Mouse (Mus musculus) forebrain, embryonic 15.5 days (tissue): Measurements from ENCODE around the gene Golgb1. TPM values are rescaled to one million over a fixed set of nuclear protein-coding genes. Genes with fewer than 3 reads are reported as not detected.
"Not testable (repeated sequence)": the region's sequence is repeated elsewhere in the genome, so short reads cannot be mapped to it uniquely, and the experiment has no call there.

Source experiments
- ATAC-seq: fragments of 200-750 bp; cut with Nextera tagmentation; replicated peaks from 2 replicates; pipeline ENCODE4 v1.8.0; 2017; ENCODE audit warnings: mild to moderate bottlenecking, moderate TSS enrichment, moderate library complexity
- H3K27ac ChIP-seq: fragments of 300-500 bp; sonication (generic); replicated peaks from 2 replicates; pipeline ENCODE4 v1.5.1; 2015; ENCODE audit warnings: mild to moderate bottlenecking, inconsistent platforms
- H3K27me3 ChIP-seq: fragments of 300-500 bp; sonication (generic); 2 replicates; pipeline ENCODE4 v1.6.1; 2015; ENCODE audit warnings: inconsistent platforms
- H3K36me3 ChIP-seq: fragments of 300-500 bp; sonication (generic); 2 replicates; pipeline ENCODE4 v1.6.1; 2015; ENCODE audit warnings: mild to moderate bottlenecking, inconsistent platforms
- H3K4me1 ChIP-seq: fragments of 300-500 bp; sonication (generic); 2 replicates; pipeline ENCODE4 v1.6.1; 2015; ENCODE audit warnings: inconsistent platforms
- H3K4me2 ChIP-seq: fragments of 300-500 bp; sonication (generic); replicated peaks from 2 replicates; pipeline ENCODE4 v1.6.1; 2015; ENCODE audit warnings: mild to moderate bottlenecking, inconsistent platforms
- H3K4me3 ChIP-seq: fragments of 300-500 bp; sonication (generic); 2 replicates; pipeline ENCODE4 v1.5.1; 2015; ENCODE audit warnings: mild to moderate bottlenecking, inconsistent platforms
- H3K9ac ChIP-seq: fragments of 300-500 bp; sonication (generic); replicated peaks from 2 replicates; pipeline ENCODE4 v1.6.1; 2015; ENCODE audit warnings: mild to moderate bottlenecking, inconsistent platforms
- H3K9me3 ChIP-seq: fragments of 300-500 bp; sonication (generic); 2 replicates; pipeline ENCODE4 v1.6.1; 2016; ENCODE audit warnings: inconsistent platforms
- WGBS: fragments of 180-500 bp; shearing (Covaris S2); methylation state at CpG from one replicate; pipeline ENCODE4 v1.1.7; 2015; ENCODE audit warnings: mixed read lengths; 5-methylcytosine and 5-hydroxymethylcytosine counted together
- polyA plus RNA-seq: library from polyadenylated mRNA; unstranded; fragments of >200 nt; fragmentation: Nextera tagmentation; extraction: Ambion mirVana; gene quantifications from 2 replicates; pipeline ENCODE4 v1.2.1, GENCODE M21; 2015

Golgb1 gene
- polyA plus RNA-seq, result 91.9 and 92.1 TPM in 2 replicates

GRCm38 (mm10) chr16:36874583-36875275 is at the start of gene Golgb1, which contains the start of gene Eaf2:
Gene Golgb1, plus strand, starts transcription at chr16:36875140.
Gene Eaf2, minus strand, starts transcription at chr16:36875003.
- ATAC-seq, result peak; percentile 100
- Histone ChIP-seq H3K4me1 (peaks cover 23% of the 10 kb centered on the region), H3K9ac (peak within 1 kb of the TSS; percentile 83), H3K4me3 (peak within 1 kb of the TSS; percentile 79), H3K27ac (peak within 1 kb of the TSS; percentile 88), H3K4me2 (peak within 1 kb of the TSS; percentile 82), H3K9me3 (no peaks in the 10 kb centered on the region), H3K27me3 (no peaks in the 10 kb centered on the region), H3K36me3 (peaks cover 14% of the 10 kb centered on the region; the same call in 1 of the 2 replicates)
- WGBS, result 0% methylated on average over 43 of the region's 43 CpGs

- Histone ChIP-seq H3K36me3 (peaks cover 7% of the 10 kb centered on the region; the same call in 1 of the 2 replicates), H3K9ac (peak overlapping the region; percentile 97; the same call in 1 of the 2 replicates), H3K27me3 (no peaks in the 10 kb centered on the region), H3K27ac (no peak overlapping the region), H3K9me3 (no peaks in the 10 kb centered on the region), H3K4me3 (peak overlapping the region; percentile 96), H3K4me1 (peaks cover 24% of the 10 kb centered on the region), H3K4me2 (peak overlapping the region; percentile 81)
- no peak; the same call in 1 of the 2 replicates for ATAC-seq
- WGBS, result 4% methylated on average over 11 of the region's 11 CpGs
Measured at GRCm38 (mm10) chr16:36827611-36828053, 47.3 kb upstream of the Golgb1 start.

GRCm38 (mm10) chr16:36828054-36828786 is 46.7 kb upstream of the Golgb1 start, which contains the start of gene Iqcb1:
Gene Iqcb1, plus strand, starts transcription at chr16:36828385.
- ATAC-seq, result peak; percentile 99
- Histone ChIP-seq H3K27ac (peak within 1 kb of the TSS; percentile 75), H3K36me3 (peaks cover 7% of the 10 kb centered on the region; the same call in 1 of the 2 replicates), H3K27me3 (no peaks in the 10 kb centered on the region), H3K9ac (peak within 1 kb of the TSS; percentile 97), H3K4me1 (peaks cover 24% of the 10 kb centered on the region), H3K4me3 (peak within 1 kb of the TSS; percentile 96), H3K9me3 (no peaks in the 10 kb centered on the region), H3K4me2 (peak within 1 kb of the TSS; percentile 81)
- WGBS, result under 1% methylated on average over 63 of the region's 64 CpGs

- Histone ChIP-seq H3K27me3 (no peaks in the 10 kb centered on the region), H3K4me1 (peaks cover 24% of the 10 kb centered on the region), H3K36me3 (peaks cover 7% of the 10 kb centered on the region; the same call in 1 of the 2 replicates), H3K9ac (peak overlapping the region; percentile 97), H3K9me3 (no peaks in the 10 kb centered on the region), H3K27ac (peak overlapping the region; percentile 75; the same call in 1 of the 2 replicates), H3K4me2 (peak overlapping the region; percentile 81), H3K4me3 (peak overlapping the region; percentile 96)
- 1% methylated on average over 11 of the region's 11 CpGs for WGBS
- peak; percentile 32 for ATAC-seq
Measured at GRCm38 (mm10) chr16:36828820-36829219, 46.1 kb upstream of the Golgb1 start.

- not testable (repeated sequence) for H3K4me1 ChIP-seq, H3K9ac ChIP-seq, H3K27me3 ChIP-seq, H3K9me3 ChIP-seq, H3K4me2 ChIP-seq, H3K27ac ChIP-seq, ATAC-seq, H3K4me3 ChIP-seq
- peaks cover 35% of the 10 kb centered on the region for H3K36me3 ChIP-seq
- WGBS, result 100% methylated on average over 1 of the region's 1 CpGs
Measured at GRCm38 (mm10) chr16:36846894-36847293, 28.0 kb upstream of the Golgb1 start.

GRCm38 (mm10) chr16:36851202-36851601 is 23.7 kb upstream of the Golgb1 start:
- H3K36me3 ChIP-seq, result peaks cover 35% of the 10 kb centered on the region
- H3K4me3 ChIP-seq, result no peak overlapping the region
- WGBS, result 91% methylated on average over 3 of the region's 3 CpGs
- no peak overlapping the region for H3K9ac ChIP-seq
- H3K4me2 ChIP-seq, result no peak overlapping the region
- H3K4me1 ChIP-seq, result no peaks in the 10 kb centered on the region
- H3K9me3 ChIP-seq, result no peaks in the 10 kb centered on the region
- no peaks in the 10 kb centered on the region for H3K27me3 ChIP-seq
- H3K27ac ChIP-seq, result no peak overlapping the region
- no peak for ATAC-seq

GRCm38 (mm10) chr16:36863585-36863984 is 11.4 kb upstream of the Golgb1 start:
- no peak for ATAC-seq
- Histone ChIP-seq H3K27me3 (no peaks in the 10 kb centered on the region), H3K4me1 (no peaks in the 10 kb centered on the region), H3K4me3 (no peak overlapping the region), H3K27ac (no peak overlapping the region), H3K4me2 (no peak overlapping the region), H3K9me3 (no peaks in the 10 kb centered on the region), H3K9ac (no peak overlapping the region), H3K36me3 (peaks cover 52% of the 10 kb centered on the region)
- WGBS, result 96% methylated on average over 3 of the region's 3 CpGs

- Histone ChIP-seq H3K4me2 (no peak overlapping the region), H3K27me3 (no peaks in the 10 kb centered on the region), H3K9me3 (no peaks in the 10 kb centered on the region), H3K4me3 (no peak overlapping the region), H3K9ac (no peak overlapping the region), H3K36me3 (peaks cover 50% of the 10 kb centered on the region), H3K4me1 (peaks cover 8% of the 10 kb centered on the region), H3K27ac (no peak overlapping the region)
- WGBS, result 97% methylated on average over 2 of the region's 2 CpGs
- ATAC-seq, result no peak
Measured at GRCm38 (mm10) chr16:36869442-36869841, 5.5 kb upstream of the Golgb1 start.

GRCm38 (mm10) chr16:36875276-36875851 is 424 bp downstream of the Golgb1 start:
- peak overlapping the region; percentile 82 for H3K4me2 ChIP-seq
- peaks cover 14% of the 10 kb centered on the region; the same call in 1 of the 2 replicates for H3K36me3 ChIP-seq
- no peaks in the 10 kb centered on the region for H3K27me3 ChIP-seq
- under 1% methylated on average over 47 of the region's 48 CpGs for WGBS
- ATAC-seq, result peak; percentile 73
- H3K4me1 ChIP-seq, result peaks cover 26% of the 10 kb centered on the region
- peak overlapping the region; percentile 76 for H3K27ac ChIP-seq
- H3K9me3 ChIP-seq, result no peaks in the 10 kb centered on the region
- H3K9ac ChIP-seq, result peak overlapping the region; percentile 83
- peak overlapping the region; percentile 79 for H3K4me3 ChIP-seq

GRCm38 (mm10) chr16:36877316-36877715 is 2.4 kb downstream of the Golgb1 start:
- Histone ChIP-seq H3K27me3 (no peaks in the 10 kb centered on the region), H3K4me1 (peaks cover 26% of the 10 kb centered on the region), H3K4me3 (no peak overlapping the region), H3K36me3 (peaks cover 1% of the 10 kb centered on the region; the same call in 1 of the 2 replicates), H3K9me3 (no peaks in the 10 kb centered on the region), H3K4me2 (no peak overlapping the region), H3K27ac (no peak overlapping the region), H3K9ac (no peak overlapping the region)
- WGBS, result 80% methylated on average over 5 of the region's 5 CpGs
- ATAC-seq, result no peak

GRCm38 (mm10) chr16:36882737-36883343 is 7.9 kb downstream of the Golgb1 start:
- H3K36me3 ChIP-seq, result peaks cover 6% of the 10 kb centered on the region
- H3K4me1 ChIP-seq, result peaks cover 20% of the 10 kb centered on the region
- H3K9ac ChIP-seq, result no peak overlapping the region
- no peaks in the 10 kb centered on the region for H3K27me3 ChIP-seq
- WGBS, result 10% methylated on average over 5 of the region's 5 CpGs
- no peaks in the 10 kb centered on the region for H3K9me3 ChIP-seq
- ATAC-seq, result peak; percentile 43
- no peak overlapping the region for H3K4me2 ChIP-seq
- peak overlapping the region; percentile 46 for H3K27ac ChIP-seq
- no peak overlapping the region for H3K4me3 ChIP-seq
